Mouse (Mus musculus) lung, adult 2 months (tissue): ENCODE data around the gene St8sia2. TPM values are rescaled to one million over a fixed set of nuclear protein-coding genes. Genes with fewer than 3 reads are reported as not detected.

Experiments
- DNase-seq: peaks from one replicate; pipeline ENCODE4 v3.0.0; 2022
- H3K4me1 ChIP-seq: fragments of 200-500 bp; 2 replicates; pipeline ENCODE4 v1.6.1; 2011; ENCODE audit warnings: low read length; ENCODE audit not compliant: control insufficient read depth, insufficient read depth
- H3K4me3 ChIP-seq: fragments of 200-500 bp; replicated peaks from 2 replicates; pipeline ENCODE3; 2011; ENCODE audit warnings: low read depth, mild to moderate bottlenecking, control low read depth, low read length; ENCODE audit errors: extremely low read depth
- CTCF ChIP-seq: fragments of 200-500 bp; IDR thresholded peaks from 2 replicates; pipeline ENCODE4 v1.5.1; 2011; ENCODE audit warnings: mild to moderate bottlenecking, low read length, control low read depth; ENCODE audit not compliant: insufficient read depth
- POLR2A ChIP-seq: fragments of 200-500 bp; IDR thresholded peaks from 2 replicates; pipeline ENCODE4 v1.6.1; 2011; ENCODE audit warnings: low read depth, mild to moderate bottlenecking, control low read depth, low read length, borderline replicate concordance; ENCODE audit errors: extremely low read depth
- WGBS: fragments of 180-500 bp; shearing (Covaris S2); methylation state at CpG from one replicate; pipeline ENCODE4 v1.1.7; 2018; 5-methylcytosine and 5-hydroxymethylcytosine counted together
- polyA plus RNA-seq: library from polyadenylated mRNA; depleted of rRNA; stranded (reverse); fragments of >200 nt; gene quantifications from 2 replicates; pipeline ENCODE4 v1.2.3, GENCODE M21; 2012

Gene St8sia2
- polyA plus RNA-seq, 1 experiment: 6.2 TPM

DNA sequence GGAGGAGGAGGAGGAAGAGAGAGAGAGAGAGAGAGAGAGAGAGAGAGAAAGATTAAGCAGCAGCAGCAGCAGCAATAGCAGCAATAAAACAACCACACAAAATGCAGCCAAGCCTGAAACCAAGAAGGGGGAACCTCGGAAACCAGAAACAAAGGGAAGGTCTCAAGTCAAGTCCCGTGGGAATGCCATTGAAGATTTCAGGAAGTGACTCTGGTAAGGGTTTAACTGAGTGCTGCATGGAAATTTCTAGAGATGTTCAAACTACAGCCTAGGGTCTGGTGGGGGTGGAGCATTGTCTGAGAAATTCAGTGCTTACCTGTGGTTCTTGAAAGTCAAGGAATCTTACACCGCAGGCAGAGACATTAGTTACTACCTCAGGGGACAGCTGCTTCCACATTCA, 77.4 kb downstream of the St8sia2 start:
- Histone ChIP-seq H3K4me1 (no peaks in the 10 kb centered on the region), H3K4me3 (no peak overlapping the region)
- DNase-seq: no peak
- WGBS: 47% methylated on average over 3 of the region's 3 CpGs
- TF ChIP-seq CTCF: no peak
- TF ChIP-seq POLR2A: no peak

DNA sequence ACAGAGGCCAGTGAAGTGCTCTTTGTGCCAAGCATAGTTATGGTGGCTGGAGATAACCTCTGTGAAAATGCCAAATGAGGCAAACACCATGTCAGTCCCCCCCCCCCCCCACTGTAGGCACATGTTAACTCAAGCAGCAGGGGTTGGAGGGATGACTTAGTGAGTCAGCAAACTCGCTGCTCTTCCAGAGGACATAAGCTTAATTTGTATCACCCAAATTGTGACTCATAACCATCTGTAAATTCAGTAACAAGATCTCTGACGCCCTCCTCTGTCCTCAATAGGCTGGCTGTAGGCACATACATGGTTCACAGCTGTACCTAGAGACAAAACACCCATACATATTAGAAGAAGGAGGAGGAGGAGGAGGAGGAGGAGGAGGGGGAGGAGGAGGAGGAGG, 77.8 kb downstream of the St8sia2 start:
- H3K4me3 ChIP-seq: no peak overlapping the region
- H3K4me1 ChIP-seq: no peaks in the 10 kb centered on the region
- no peak for TF ChIP-seq CTCF
- no peak for TF ChIP-seq POLR2A
- DNase-seq: no peak
- WGBS: 76% methylated on average over 2 of the region's 2 CpGs

DNA sequence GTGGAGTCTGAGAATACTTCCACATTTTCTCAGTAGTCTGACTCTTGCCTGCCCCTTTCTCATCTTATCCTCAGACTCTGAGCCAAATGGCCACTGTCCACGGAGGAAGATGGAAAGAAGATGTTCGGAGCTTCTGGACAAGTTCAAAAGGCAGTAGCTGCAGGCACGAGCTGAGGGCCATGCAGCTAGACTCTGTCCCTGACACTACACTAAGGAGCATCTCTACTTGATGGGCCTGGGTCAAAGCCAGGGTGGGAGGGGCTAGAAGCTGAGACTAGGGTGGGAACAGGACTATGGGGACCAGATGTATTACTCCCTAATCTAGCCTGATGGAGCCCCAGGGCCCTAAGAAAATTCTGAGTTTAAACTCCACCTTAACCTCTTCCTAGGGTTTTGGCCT, 80.5 kb downstream of the St8sia2 start:
- H3K4me3 ChIP-seq: no peak overlapping the region
- no peak for DNase-seq
- H3K4me1 ChIP-seq: no peaks in the 10 kb centered on the region
- 62% methylated on average over 3 of the region's 3 CpGs for WGBS
- no peak for TF ChIP-seq POLR2A
- no peak for TF ChIP-seq CTCF

DNA sequence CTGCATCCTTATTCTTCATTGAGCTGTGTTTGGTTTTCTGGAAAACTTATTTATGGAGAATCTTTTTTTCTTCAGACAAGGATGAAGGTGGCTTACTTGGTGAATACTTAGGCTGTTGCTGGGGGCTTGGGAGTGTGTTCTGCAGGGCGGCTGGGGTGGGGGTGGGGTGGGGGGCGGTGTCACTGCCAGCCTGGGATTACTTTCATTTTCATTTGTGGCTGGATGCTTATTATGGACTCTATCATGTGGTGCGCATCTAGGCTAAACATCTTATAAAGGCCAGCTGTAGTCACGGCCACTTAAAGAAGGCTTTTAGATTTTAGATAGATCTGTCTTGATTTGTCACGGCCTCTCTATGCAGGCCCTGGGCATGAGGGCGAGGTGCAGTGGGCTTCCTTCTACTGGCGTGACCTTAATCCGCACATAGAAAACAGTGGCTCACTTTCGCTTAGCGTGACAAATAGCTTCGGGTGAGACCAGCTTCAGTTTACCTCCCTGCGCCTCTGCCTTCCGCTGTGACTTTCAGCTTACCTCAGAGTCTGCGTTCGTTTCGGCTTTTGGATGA, 92.5 kb downstream of the St8sia2 start:
- WGBS: 82% methylated on average over 16 of the region's 16 CpGs

DNA sequence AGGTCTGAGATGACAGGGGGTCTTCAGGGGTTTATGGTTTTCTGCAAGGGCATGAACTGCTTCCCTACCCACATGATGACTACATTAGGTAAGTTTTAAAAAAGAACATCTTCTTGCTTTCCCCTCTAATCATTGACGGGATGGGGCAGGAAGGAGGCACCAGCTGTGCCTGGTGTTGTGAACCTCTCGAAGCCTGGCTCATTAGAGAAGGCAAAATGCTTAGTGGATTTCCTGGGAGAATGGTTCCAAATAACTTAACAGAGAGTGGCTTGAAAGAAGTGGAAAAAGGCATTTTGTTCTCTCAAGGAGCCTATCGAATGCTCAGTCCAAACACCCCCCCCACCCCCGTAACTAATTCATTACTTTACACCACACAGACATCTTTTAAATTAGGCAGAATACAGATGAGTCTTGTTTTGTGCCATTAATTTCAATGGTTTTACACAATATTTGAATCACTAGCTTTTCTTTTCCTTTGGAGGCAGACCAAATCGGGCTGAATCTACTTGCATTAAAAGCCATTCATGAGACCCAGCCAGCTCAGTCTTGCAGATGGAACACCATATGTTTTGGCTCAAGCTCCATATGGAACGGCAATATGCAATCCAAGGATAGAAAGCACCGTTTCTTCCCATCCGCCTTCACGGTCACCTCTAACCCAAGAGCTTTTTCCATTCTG, 95.7 kb downstream of the St8sia2 start:
- Histone ChIP-seq H3K4me3 (no peak overlapping the region), H3K4me1 (no peaks in the 10 kb centered on the region)
- TF ChIP-seq CTCF (no peak), POLR2A (no peak)
- WGBS: 73% methylated on average over 9 of the region's 9 CpGs
- no peak for DNase-seq

More for the DNA sequence above, 92.5 kb downstream of the St8sia2 start:
- no peak overlapping the region for H3K4me3 ChIP-seq
- TF ChIP-seq POLR2A (no peak), CTCF (no peak)
- no peak for DNase-seq
- H3K4me1 ChIP-seq: no peaks in the 10 kb centered on the region

DNA sequence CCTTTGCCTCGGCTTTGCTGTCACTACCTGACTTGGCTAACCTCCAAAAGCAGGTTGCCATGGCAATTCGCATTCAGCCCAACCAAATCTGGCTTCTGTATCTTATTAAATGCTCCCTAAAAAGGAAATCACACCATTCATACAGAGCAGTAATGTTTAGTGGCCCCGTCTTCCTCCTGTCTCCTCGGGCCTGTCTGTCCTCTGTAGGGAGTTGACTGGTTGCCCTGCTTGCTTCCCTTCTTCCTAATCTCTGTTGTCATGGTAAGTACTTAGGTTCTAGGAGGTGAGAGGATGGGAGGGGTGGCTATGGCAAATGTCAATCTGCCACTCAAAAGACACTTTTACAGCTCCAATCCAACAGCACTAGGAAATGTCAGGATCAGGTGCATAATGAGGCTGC, 101.6 kb downstream of the St8sia2 start:
- 31% methylated on average over 4 of the region's 4 CpGs for WGBS
- Histone ChIP-seq H3K4me3 (no peak overlapping the region), H3K4me1 (no peaks in the 10 kb centered on the region)
- DNase-seq: no peak
- TF ChIP-seq CTCF (no peak), POLR2A (no peak)

DNA sequence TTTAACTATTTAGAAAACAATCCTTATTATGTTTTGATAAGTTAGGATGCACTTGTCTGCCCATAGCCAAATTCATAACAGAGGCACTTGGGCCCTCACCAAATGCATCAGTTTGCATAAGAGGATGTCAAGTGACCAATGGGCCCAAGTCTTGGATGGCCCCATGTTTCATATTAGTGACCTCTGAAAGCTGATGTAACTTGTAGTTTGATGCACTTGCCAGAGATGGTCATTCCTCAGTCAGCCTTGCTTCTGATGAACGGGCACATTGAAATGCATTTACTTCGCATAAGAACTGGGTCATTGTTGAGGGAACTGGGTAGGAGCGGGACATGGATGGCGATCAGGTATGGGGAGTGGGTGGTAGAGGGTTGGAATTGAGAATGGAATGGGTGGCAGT, 102.6 kb downstream of the St8sia2 start:
- Histone ChIP-seq H3K4me1 (no peaks in the 10 kb centered on the region), H3K4me3 (no peak overlapping the region)
- WGBS: 90% methylated on average over 4 of the region's 4 CpGs
- TF ChIP-seq POLR2A: no peak
- TF ChIP-seq CTCF: no peak
- DNase-seq: no peak

DNA sequence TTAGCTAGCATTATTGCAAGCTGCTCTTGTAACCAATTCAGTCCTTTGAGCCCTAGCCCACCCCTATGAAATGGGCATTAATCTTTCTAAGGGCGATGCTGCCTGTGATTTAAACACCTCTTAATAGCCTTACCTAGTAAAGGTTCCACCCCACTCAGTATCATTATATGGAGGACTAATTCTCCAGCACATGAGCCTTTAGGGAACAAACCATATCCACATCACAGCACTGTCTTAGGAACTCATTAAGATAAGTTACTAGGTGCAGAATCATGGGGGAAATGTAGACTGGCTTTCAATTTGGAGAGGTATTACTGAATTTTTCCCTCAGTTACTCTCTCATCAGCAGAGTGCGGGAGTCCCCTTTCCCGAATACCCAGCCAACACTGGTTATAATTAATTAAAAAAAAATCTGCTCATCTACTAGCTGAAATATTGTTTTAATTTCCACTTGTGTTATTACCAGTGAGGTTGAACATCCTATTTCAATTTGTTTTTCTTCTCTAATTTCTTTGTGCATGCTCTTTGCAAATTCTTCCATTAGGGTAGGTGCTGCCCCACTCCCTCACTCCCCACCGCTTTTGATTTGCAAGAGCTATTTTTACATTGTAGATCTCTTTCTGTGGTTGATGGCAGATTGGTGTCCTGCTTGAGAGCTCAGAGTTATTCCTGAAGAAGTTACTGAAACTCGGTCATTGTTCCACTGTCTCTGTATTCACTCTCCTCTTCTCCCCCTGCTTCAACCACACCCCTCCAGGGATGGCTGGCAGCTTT, 103.9 kb downstream of the St8sia2 start:
- no peak overlapping the region for H3K4me3 ChIP-seq
- DNase-seq: no peak
- no peak for TF ChIP-seq POLR2A
- TF ChIP-seq CTCF: no peak
- 83% methylated on average over 5 of the region's 5 CpGs for WGBS
- no peaks in the 10 kb centered on the region for H3K4me1 ChIP-seq

DNA sequence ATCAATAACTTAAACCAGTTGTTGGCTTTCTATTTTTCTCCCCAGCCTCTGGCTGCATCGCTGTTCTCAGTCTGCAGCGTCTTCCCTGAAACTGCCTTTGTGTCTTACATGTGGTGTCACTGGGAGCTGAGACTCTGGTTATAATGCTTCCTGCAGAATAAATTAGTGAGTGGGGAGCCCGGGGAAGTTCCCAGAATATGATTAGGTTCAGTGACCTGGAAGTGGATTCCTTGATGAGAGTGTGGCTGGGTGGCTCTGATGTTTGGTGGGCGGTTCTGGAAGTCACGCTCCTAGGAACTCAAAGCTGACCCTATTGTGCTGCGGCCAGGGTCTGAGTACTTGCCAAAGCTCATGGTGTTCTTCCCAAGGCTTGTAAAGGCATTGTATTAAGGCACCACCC, 119.0 kb downstream of the St8sia2 start:
- no peak overlapping the region for H3K4me3 ChIP-seq
- H3K4me1 ChIP-seq: no peaks in the 10 kb centered on the region
- WGBS: 63% methylated on average over 6 of the region's 6 CpGs
- no peak for DNase-seq
- TF ChIP-seq CTCF (no peak), POLR2A (no peak)
